Mouse (Mus musculus): ENCODE results near the gene Cox4i2.

Cox4i2 gene

GRCm38 (mm10) chr2:152753944-152754711 lies at the start of gene Cox4i2:
Gene Cox4i2, plus strand, starts transcription at chr2:152754173.
- DNase-seq: no peak

GRCm38 (mm10) chr2:152704256-152704605 lies 49.7 kb upstream of the Cox4i2 start:
- no peak for DNase-seq

DNA sequence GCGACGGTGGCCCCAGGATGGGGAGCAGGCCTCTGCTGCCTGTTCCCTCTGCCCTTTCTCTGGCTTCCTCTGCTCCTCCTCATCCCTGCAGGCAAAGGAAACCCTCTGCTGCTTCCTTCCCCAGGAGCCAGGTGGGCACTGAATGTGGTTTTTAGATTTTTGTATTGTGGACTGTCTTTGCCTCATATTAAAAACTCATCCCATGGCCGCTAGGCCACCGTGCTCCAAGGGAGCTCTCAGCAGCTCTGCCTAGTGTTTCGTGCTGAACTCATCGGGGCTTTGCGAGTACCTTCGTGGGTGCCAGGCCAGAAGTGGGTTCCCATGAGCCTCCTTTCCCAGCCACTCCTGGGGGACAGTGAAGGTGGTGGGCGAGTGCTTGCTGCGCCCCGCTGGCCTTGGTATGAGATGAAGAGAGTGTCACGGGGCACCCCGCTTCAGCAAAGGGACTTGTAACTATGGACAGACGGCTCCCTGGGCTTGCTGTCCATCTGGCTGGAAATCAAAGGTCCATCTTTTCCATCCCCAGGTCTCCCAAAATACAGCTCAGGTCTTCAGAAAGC lies 49.1 kb upstream of the Cox4i2 start:
- no peak for DNase-seq

DNA sequence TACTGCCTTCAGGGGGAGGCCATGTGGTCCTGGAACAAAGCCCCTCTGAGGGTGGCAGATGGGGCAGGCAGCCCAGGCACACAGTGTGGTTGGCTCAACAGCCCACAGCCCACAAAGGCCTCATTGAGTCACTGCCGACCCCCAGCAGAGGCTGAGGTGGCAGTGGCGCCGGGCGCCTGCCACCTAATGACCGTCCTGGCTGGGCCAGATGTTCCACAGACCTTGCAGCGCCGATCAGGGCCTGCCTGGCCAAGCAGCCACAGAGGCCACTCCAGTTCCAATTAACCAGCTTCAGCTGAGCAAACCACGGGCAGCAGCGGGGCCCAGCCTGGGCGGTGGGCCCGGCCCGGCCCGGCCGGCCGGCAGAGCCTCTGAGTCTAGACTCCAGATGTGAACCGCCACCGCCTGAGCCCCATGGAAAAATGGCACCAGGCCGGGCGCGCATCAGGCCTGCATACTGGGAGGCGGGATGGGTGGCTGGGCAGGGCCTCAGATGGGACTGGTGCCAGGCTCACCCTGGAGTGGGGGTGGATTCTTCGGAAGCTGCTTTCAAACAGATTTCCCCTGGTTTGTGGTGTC lies 47.9 kb upstream of the Cox4i2 start:
- no peak for DNase-seq

DNA sequence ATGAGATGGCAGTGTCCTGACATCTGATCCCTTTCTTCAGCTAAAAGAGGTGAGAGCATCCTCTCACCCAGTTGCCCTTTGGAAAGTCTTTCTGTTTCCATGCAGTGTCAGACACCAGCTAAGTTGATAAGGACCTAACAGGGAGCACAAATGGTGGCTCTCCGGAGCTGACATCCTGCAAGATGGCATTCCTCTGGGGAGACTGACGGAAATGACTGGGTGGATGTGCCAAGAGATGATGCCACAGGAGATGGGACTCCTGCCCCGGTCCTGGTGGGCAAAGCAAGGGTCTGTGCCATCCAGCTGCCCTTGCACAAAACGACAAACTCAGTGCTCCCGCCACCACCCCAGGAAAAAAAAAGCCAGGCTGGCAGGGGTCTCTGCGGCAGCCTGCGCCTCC lies 46.8 kb upstream of the Cox4i2 start:
- DNase-seq: no peak

DNA sequence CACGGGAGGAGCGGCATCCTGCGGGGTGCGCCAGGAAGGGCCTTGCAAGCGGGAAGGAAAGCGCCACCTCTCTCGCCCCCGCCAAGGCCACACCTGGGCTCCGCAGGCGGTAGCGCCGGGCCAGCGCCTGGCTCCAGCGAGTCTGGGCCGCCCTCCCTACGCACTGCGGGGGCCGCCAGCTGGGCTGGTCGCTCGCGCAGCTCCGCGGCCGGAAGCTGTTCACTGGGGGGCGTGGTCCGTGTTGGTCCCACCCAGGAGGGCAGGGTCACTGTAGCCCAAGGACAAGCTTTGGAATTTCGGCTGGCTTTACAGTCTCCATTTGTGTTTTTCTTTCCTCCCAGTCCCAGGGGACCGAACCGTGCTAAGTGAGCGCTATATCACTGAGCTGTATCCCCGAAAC lies 46.3 kb upstream of the Cox4i2 start:
- DNase-seq: no peak

GRCm38 (mm10) chr2:152709066-152709465 lies 44.9 kb upstream of the Cox4i2 start:
- DNase-seq: no peak

- DNase-seq: no peak
Observed at GRCm38 (mm10) chr2:152716241-152716772, 37.7 kb upstream of the Cox4i2 start.

- DNase-seq: no peak
Observed at GRCm38 (mm10) chr2:152717652-152718051, 36.3 kb upstream of the Cox4i2 start.

- no peak for DNase-seq
Observed at GRCm38 (mm10) chr2:152718076-152718475, 35.9 kb upstream of the Cox4i2 start.

DNA sequence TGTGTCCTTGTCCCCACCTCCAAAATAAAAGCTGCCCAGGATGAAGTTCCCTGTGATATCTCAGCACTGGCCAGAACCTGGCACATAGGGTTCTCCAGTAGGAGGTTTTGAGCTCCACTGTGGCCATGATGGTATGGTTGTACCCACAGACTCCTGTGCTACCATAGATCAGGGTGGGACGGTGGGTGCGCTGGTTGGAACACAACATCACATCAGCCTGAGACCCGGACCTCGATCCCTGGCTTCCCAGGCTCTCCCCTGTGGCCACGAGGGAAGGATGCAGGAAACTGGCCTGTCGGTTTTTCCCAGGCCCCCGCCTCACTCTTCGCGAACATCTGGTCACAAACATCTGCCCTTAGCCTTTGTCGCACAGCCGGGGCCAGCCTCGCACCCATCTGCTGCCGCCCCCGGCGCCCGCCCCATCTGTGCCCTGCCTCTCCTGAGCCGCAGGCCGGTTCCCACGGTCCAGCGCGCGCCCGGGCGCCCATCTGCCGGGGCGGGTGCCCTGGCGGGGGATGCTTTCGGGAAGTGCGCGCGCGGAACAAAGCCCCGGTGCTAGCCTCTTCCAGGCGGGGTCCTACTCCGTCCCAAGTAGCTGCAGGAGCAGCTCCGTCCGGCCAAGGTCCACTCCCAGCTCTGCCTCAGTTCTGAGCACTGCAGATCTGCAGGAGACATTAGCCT lies 30.2 kb upstream of the Cox4i2 start:
- DNase-seq: peak in 1 of 2 experiments; percentile 15

DNA sequence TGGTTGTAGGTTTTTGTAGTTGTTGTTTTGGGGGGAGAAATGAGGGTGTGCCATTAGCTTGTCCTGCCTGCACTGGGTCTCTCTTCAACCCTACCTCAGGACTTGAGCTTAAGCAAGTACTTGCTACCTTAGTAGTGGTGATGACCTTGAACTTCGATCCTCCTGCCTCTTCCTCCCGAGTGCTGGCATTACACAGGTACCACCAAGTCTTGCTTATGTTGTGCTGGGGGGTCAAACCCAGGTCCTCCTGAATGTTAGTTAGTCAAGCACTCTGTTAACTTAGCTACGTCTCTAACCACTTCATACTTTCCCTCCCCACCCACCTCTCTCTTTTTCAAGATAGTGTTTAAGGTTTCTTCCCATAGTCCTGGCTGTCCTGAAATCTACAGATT lies 29.6 kb upstream of the Cox4i2 start:
- DNase-seq: no peak

DNA sequence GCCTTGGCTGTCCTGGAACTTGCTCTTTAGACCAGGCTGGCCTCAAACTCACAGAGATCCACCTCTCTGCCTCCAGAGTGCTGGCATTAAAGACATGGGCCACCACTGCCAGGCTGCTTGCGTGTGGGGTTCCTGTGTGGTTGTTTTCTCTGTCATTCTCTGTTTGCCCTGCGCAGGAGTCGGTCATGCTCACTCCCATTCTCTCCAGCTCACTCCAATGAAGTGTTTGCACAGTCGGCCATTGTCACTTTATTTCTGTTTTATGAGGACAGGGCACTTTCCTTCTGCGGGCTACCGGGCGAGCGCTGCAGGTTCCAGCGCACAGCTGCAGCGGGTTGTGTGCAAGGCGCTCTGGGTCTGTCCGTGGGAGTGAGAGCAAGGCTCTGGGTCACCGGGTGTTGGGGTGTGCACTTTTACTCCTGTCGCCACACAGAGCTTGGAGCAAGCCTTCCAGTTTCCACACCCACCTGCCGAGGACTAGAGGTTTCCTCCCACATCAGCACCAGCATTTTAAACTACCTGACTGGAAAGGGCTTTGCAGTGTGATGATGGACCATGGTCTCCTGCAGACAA lies 28.7 kb upstream of the Cox4i2 start:
- no peak for DNase-seq

GRCm38 (mm10) chr2:152726213-152726612 lies 27.8 kb upstream of the Cox4i2 start:
- no peak for DNase-seq

DNA sequence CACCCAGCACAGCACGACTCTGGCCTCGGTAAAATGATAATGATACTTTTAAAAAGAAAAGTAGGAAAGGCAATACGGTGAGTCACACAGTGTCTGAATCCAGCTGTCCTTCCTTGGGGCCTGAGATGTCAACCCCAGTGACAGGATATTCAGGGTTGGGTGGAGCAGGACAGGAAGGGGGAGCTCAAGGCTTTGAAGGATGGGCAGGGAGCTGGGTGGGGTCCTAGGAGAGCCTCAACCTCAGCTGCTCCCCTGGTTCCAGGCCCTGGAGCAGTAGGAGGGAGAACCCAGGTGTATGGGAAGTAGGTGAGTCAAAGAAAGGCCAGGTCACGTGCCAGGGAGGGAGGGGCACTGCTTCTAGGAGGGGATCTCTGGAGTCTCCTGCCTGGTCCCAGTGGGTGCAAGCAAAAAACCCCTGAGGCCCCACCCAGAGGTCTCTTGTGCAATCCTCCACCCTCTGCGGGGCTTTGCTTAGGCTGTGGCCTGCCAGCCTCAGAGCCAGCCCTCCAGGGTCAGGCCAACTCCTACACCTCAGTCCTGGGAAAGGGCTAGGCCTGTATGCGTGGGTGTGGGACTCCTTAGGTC lies 27.1 kb upstream of the Cox4i2 start:
- no peak for DNase-seq

- no peak for DNase-seq
Observed at GRCm38 (mm10) chr2:152727795-152728510, 26.0 kb upstream of the Cox4i2 start.

- DNase-seq: no peak
Observed at GRCm38 (mm10) chr2:152728594-152728993, 25.4 kb upstream of the Cox4i2 start.

- DNase-seq: no peak
Observed at GRCm38 (mm10) chr2:152729013-152729635, 24.8 kb upstream of the Cox4i2 start.

- DNase-seq: no peak
Observed at GRCm38 (mm10) chr2:152729636-152730020, 24.3 kb upstream of the Cox4i2 start.

GRCm38 (mm10) chr2:152733201-152733600 lies 20.8 kb upstream of the Cox4i2 start:
- peak; percentile 31 to 36 for DNase-seq

GRCm38 (mm10) chr2:152734501-152734900 lies 19.5 kb upstream of the Cox4i2 start:
- DNase-seq: no peak

DNA sequence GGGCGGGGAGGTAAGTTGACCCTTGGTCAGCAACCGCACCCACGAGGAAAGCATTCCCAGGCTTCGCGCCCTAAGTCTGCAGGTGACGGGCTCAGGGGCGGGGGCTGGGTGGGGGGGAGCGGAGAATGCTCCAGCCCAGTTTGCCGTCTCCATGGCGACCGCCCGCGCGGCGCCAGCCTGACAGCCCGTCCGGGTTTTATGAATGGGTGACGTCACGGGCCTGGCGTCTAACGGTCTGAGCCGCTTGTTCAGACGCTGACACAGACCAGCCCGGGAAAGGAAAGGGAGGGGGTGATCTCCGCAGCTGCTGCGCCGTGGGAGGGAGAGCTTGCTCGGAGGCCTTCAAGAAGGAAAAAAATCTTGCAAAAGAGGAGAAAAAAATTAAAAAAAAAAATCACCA lies 19.0 kb upstream of the Cox4i2 start:
- DNase-seq: peak; percentile 71 to 73

Measured in B cell, adult 2 months (primary cell).